Mouse (Mus musculus) gastrocnemius, postnatal 25 days (tissue): ENCODE results near the gene Mmp19. TPM values are rescaled to one million over a fixed set of nuclear protein-coding genes. Genes with fewer than 3 reads are reported as not detected.

Experiments used
- total RNA-seq, 2 experiments: library from RNA; stranded (reverse); gene quantifications; 1 replicate in 1 of 2; 2 replicates in 1 of 2; pipeline ENCODE4 v1.2.3; 2021

The Mmp19 gene
- total RNA-seq, 2 experiments from 2014 or later = 1.7 to 3.6 TPM

Other genes with a start within 250 kb of the Mmp19 start
- 1 to 10 TPM; 4.9 to 5.1 TPM for gene Zc3h10, start 243.1 kb upstream of the Mmp19 start, total RNA-seq
- 1,000 to 10,000 TPM in 1 of 2 experiments, 100 to 1,000 TPM in 1; 972 to 1,021 TPM for gene Rpl41, start 241.6 kb upstream of the Mmp19 start, total RNA-seq
- gene Pa2g4, start 224.9 kb upstream of the Mmp19 start, total RNA-seq = 10 to 100 TPM; 36.3 to 36.7 TPM
- 1 to 10 TPM; 3.3 to 4.3 TPM for gene Erbb3, start 201.3 kb upstream of the Mmp19 start, total RNA-seq
- gene Rps26, start 164.2 kb upstream of the Mmp19 start, total RNA-seq = 100 to 1,000 TPM; 286 to 348 TPM
- gene Ikzf4, start 144.9 kb upstream of the Mmp19 start, total RNA-seq = 1 to 10 TPM in 1 of 2 experiments, under 1 TPM in 1; 0.35 to 1.6 TPM
- gene Suox, start 116.8 kb upstream of the Mmp19 start, total RNA-seq = 10 to 100 TPM; 17.7 to 20.7 TPM
- 10 to 100 TPM; 78.9 to 80.0 TPM for gene Rab5b, start 94.6 kb upstream of the Mmp19 start, total RNA-seq
- gene Pmel, start 86.7 kb upstream of the Mmp19 start, total RNA-seq = under 1 TPM; 0.41 to 0.70 TPM
- 1 to 10 TPM; 3.8 to 5.3 TPM for gene Cdk2, start 85.9 kb upstream of the Mmp19 start, total RNA-seq
- gene Dgka, start 46.1 kb upstream of the Mmp19 start, total RNA-seq = 1 to 10 TPM; 8.0 to 8.3 TPM
- 1 to 10 TPM; 9.8 to 10.0 TPM for gene Pym1, start 43.0 kb upstream of the Mmp19 start, total RNA-seq
- gene Dnajc14, start 13.2 kb downstream of the Mmp19 start, total RNA-seq = 10 to 100 TPM; 20.7 to 21.5 TPM
- 1 to 10 TPM; 3.4 to 4.2 TPM for gene Tmem198b, start 13.5 kb downstream of the Mmp19 start, total RNA-seq
- 10 to 100 TPM; 26.5 to 28.4 TPM for gene Sarnp, start 26.4 kb downstream of the Mmp19 start, total RNA-seq
- gene Ormdl2, start 30.7 kb downstream of the Mmp19 start, total RNA-seq = 1 to 10 TPM; 3.1 to 3.7 TPM
- gene Gdf11, start 100.8 kb downstream of the Mmp19 start, total RNA-seq = 1 to 10 TPM; 3.9 to 4.1 TPM
- gene Cd63, start 110.1 kb downstream of the Mmp19 start, total RNA-seq = 100 to 1,000 TPM; 103 to 142 TPM
- gene Rdh5, start 132.0 kb downstream of the Mmp19 start, total RNA-seq = 1 to 10 TPM; 4.3 to 4.7 TPM
- 100 to 1,000 TPM; 152 to 165 TPM for gene Bloc1s1, start 133.1 kb downstream of the Mmp19 start, total RNA-seq
- gene Itga7, start 142.9 kb downstream of the Mmp19 start, total RNA-seq = 10 to 100 TPM; 63.5 to 67.3 TPM
- gene Mettl7b, start 170.1 kb downstream of the Mmp19 start, total RNA-seq = under 1 TPM in 1 of 2 experiments, not detected in 1; 0.23 TPM
- not detected for gene Olfr9, start 198.5 kb downstream of the Mmp19 start, total RNA-seq
- not detected for gene Olfr763, start 219.9 kb downstream of the Mmp19 start, total RNA-seq
- gene Olfr764-ps1, start 249.0 kb downstream of the Mmp19 start, total RNA-seq = not detected